Mouse (Mus musculus) CD4-positive, CD25-positive, alpha-beta regulatory T cell, adult 9 weeks (primary cell): Measurements from ENCODE around the gene Cyp4f14. TPM values are rescaled to one million over a fixed set of nuclear protein-coding genes. Genes with fewer than 3 reads are reported as not detected.

Experiments
- polyA plus RNA-seq: library from polyadenylated mRNA; unstranded; fragments of 100-300 nt; shearing (Covaris generic); gene quantifications from one replicate; pipeline ENCODE4 v1.2.1, GENCODE M21; 2017

Gene Cyp4f14
- polyA plus RNA-seq = not detected

GRCm38 (mm10) chr17:32917131-32917530 lies at the start of gene Cyp4f14:
Gene Cyp4f14, minus strand, starts transcription at chr17:32917342.

GRCm38 (mm10) chr17:32965623-32966290 lies 48.6 kb upstream of the Cyp4f14 start, which contains the start of gene Zfp472:
Gene Zfp472, plus strand, starts transcription at chr17:32965814.

DNA sequence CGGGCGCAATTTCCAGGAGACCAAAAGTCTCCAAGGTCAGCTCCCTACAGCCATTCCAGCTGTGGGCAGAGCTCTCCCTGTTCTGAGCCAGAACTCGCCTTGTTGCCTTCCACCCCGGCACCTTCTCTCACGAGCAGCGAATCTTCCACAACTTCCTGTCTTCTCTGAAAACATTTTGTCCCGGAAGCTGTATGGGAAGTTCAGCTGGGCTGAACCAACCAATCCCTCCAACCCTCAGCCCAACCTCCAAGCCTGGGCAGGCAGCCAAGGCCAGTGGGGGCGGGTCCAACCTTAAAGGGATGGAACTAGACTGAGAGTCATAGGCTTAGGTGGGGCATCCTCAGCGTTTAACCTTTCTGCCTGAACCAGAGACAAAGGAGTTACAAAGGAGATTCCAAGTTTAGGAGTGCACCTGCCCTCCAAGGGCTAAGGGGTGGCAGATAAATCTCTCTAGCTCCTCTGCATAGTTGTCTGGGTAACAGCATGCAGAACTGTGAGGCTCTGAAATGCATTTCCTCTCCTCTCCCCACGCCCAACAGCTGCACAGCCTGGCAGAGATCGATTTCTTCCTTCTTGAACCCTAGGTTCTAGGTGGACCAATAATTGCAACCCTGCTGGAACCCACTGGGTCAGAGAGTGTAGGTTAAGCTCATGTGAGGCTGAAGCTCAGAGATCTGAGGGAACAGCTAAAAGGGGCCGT lies 30.2 kb upstream of the Cyp4f14 start, which contains the start of gene Cyp4f13:
TSS of gene Cyp4f13 (minus strand) at position 188 of the 700 bp plus-strand sequence.

GRCm38 (mm10) chr17:32891239-32892180 lies 25.6 kb downstream of the Cyp4f14 start, which contains the start of gene Zfp870:
Gene Zfp870, minus strand, starts transcription at chr17:32891642.

Other genes with a start within 250 kb of the Cyp4f14 start
- not detected for gene Cyp4f15, start 231.7 kb downstream of the Cyp4f14 start, polyA plus RNA-seq
- 41.5 TPM for gene Zfp871, start 129.1 kb downstream of the Cyp4f14 start, polyA plus RNA-seq
- gene Zfp811, start 107.4 kb downstream of the Cyp4f14 start, polyA plus RNA-seq = 0.16 TPM
- gene Zfp799, start 87.1 kb downstream of the Cyp4f14 start, polyA plus RNA-seq = 16.0 TPM
- gene Zfp870, start 25.7 kb downstream of the Cyp4f14 start, polyA plus RNA-seq = 15.9 TPM
- gene Cyp4f13, start 30.1 kb upstream of the Cyp4f14 start, polyA plus RNA-seq = 54.9 TPM
- gene Zfp472, start 48.5 kb upstream of the Cyp4f14 start, polyA plus RNA-seq = 24.0 TPM
- gene Zfp952, start 75.8 kb upstream of the Cyp4f14 start, polyA plus RNA-seq = 20.4 TPM
- gene Zfp763, start 116.1 kb upstream of the Cyp4f14 start, polyA plus RNA-seq = 12.3 TPM
- not detected for gene 4921501E09Rik, start 150.7 kb upstream of the Cyp4f14 start, polyA plus RNA-seq
- 8.9 TPM for gene Zfp563, start 172.0 kb upstream of the Cyp4f14 start, polyA plus RNA-seq
- gene Morc2b, start 222.3 kb upstream of the Cyp4f14 start, polyA plus RNA-seq = not detected